Mouse (Mus musculus) hindbrain, postnatal 0 days (tissue): ENCODE results near the gene Bicd1. TPM values are rescaled to one million over a fixed set of nuclear protein-coding genes. Genes with fewer than 3 reads are reported as not detected.
"Not testable (repeated sequence)": the region's sequence is repeated elsewhere in the genome, so short reads cannot be mapped to it uniquely, and the experiment has no call there.

ENCODE experiments used
- ATAC-seq: fragments of 200-750 bp; cut with Nextera tagmentation; 2 replicates; pipeline ENCODE4 v1.8.0; 2017; ENCODE audit warnings: mild to moderate bottlenecking, moderate TSS enrichment, moderate library complexity
- DNase-seq: peaks from one replicate; pipeline ENCODE4 v3.0.0-alpha.2; 2015; ENCODE audit warnings: low spot score
- H3K27ac ChIP-seq: fragments of 300-500 bp; sonication (generic); 2 replicates; pipeline ENCODE4 v1.5.1; 2014; ENCODE audit warnings: mild to moderate bottlenecking
- H3K27me3 ChIP-seq: fragments of 300-500 bp; sonication (generic); 2 replicates; pipeline ENCODE4 v1.6.1; 2014; ENCODE audit warnings: low read length, mixed read lengths; ENCODE audit not compliant: insufficient read depth
- H3K36me3 ChIP-seq: fragments of 300-500 bp; sonication (generic); 2 replicates; pipeline ENCODE4 v1.6.1; 2014; ENCODE audit warnings: low read length, mixed read lengths; ENCODE audit not compliant: insufficient read depth
- H3K4me1 ChIP-seq: fragments of 300-500 bp; sonication (generic); 2 replicates; pipeline ENCODE4 v1.6.1; 2014; ENCODE audit warnings: antibody characterized with exemption, low read length, mixed read lengths; ENCODE audit not compliant: insufficient read depth
- H3K4me2 ChIP-seq: fragments of 300-500 bp; sonication (generic); 2 replicates; pipeline ENCODE4 v1.6.1; 2014; ENCODE audit warnings: low read depth, mild to moderate bottlenecking, low read length, moderate library complexity, mixed read lengths
- H3K4me3 ChIP-seq: fragments of 300-500 bp; sonication (generic); 2 replicates; pipeline ENCODE4 v1.5.1; 2014; ENCODE audit warnings: low read length
- H3K9ac ChIP-seq: fragments of 300-500 bp; sonication (generic); replicated peaks from 2 replicates; pipeline ENCODE4 v1.6.1; 2014; ENCODE audit warnings: mild to moderate bottlenecking, low read length, moderate library complexity, mixed read lengths
- H3K9me3 ChIP-seq: fragments of 300-500 bp; sonication (generic); 2 replicates; pipeline ENCODE4 v1.6.1; 2016; ENCODE audit warnings: low read length, mixed read lengths
- CTCF ChIP-seq: IDR thresholded peaks from 2 replicates; pipeline ENCODE4 v1.5.1; 2016; ENCODE audit warnings: antibody characterized with exemption, control low read depth, low read depth
- WGBS: fragments of 180-500 bp; shearing (Covaris S2); extraction: QIAGEN DNeasy Blood & Tissue Kit; methylation state at CpG from one replicate; pipeline ENCODE4 v1.1.7; 2014; 5-methylcytosine and 5-hydroxymethylcytosine counted together
- polyA plus RNA-seq: library from polyadenylated mRNA; unstranded; fragments of >200 nt; fragmentation: Nextera tagmentation; extraction: Ambion mirVana; gene quantifications from 2 replicates; pipeline ENCODE4 v1.2.1, GENCODE M21; 2015
- total RNA-seq: library from RNA; depleted of rRNA; stranded (reverse); fragments of >200 nt; gene quantifications from 2 replicates; pipeline ENCODE4 v1.2.3, GENCODE M21; 2014; rRNA removed

The Bicd1 gene
- 33.0 and 38.3 TPM in 2 replicates for total RNA-seq
- polyA plus RNA-seq: 37.1 and 39.2 TPM in 2 replicates

DNA sequence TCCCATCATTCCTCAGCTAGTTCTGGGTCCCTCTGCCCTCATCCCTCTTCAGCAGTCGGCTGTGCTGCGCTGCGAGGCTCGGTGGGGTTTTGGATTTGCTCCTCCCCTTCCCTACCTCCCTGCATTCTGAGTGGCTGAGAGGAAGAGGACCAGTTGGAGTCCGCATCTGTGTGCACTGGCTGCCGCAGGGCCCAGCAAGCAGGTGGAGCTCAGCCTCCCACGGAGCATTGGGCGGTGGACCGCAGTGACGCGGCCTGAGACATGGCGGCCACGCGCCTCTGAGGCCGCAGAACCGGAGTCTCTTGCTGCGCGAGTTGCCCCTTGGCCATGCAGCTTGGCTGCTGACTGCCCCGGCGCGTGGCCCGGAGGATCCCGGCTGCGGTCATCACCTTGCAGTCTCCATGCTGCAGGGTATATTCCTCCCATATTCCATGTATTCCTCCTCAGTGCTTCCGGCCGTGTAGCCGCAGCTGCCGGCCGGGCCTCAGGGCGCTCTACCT lies at the start of gene Bicd1:
Bicd1 (plus strand) TSS at position 54 of the 500 bp plus-strand sequence.
- no peaks in the 10 kb centered on the region for H3K9me3 ChIP-seq
- H3K27ac ChIP-seq: peak within 1 kb of the TSS; percentile 94
- H3K27me3 ChIP-seq: no peaks in the 10 kb centered on the region
- peak within 1 kb of the TSS; percentile 63 for H3K4me3 ChIP-seq
- peak; percentile 93 for DNase-seq
- peak within 1 kb of the TSS; percentile 83 for H3K4me2 ChIP-seq
- no peaks in the 10 kb centered on the region for H3K36me3 ChIP-seq
- peak; percentile 22 for TF ChIP-seq CTCF
- WGBS: under 1% methylated on average over 30 of the region's 30 CpGs
- H3K9ac ChIP-seq: peak within 1 kb of the TSS; percentile 91
- ATAC-seq: peak; percentile 99
- no peaks in the 10 kb centered on the region for H3K4me1 ChIP-seq

DNA sequence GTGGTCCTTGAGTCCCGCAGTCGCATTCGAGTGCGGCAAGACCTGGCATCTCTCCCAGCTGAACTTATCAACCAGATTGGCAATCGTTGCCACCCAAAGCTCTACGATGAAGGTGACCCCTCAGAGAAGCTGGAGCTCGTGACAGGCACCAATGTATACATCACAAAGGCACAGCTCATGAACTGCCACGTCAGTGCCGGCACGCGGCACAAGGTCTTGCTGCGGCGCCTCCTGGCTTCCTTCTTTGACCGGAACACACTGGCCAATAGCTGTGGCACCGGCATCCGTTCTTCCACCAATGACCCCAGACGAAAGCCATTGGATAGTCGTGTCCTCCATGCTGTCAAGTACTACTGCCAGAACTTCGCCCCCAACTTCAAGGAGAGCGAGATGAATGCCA lies 46.2 kb upstream of the Bicd1 start:
- not testable (repeated sequence) for H3K27me3 ChIP-seq, H3K4me1 ChIP-seq, H3K9me3 ChIP-seq, H3K27ac ChIP-seq, DNase-seq, ATAC-seq, H3K4me2 ChIP-seq, H3K9ac ChIP-seq, H3K36me3 ChIP-seq, H3K4me3 ChIP-seq
- WGBS: 98% methylated on average over 20 of the region's 20 CpGs

DNA sequence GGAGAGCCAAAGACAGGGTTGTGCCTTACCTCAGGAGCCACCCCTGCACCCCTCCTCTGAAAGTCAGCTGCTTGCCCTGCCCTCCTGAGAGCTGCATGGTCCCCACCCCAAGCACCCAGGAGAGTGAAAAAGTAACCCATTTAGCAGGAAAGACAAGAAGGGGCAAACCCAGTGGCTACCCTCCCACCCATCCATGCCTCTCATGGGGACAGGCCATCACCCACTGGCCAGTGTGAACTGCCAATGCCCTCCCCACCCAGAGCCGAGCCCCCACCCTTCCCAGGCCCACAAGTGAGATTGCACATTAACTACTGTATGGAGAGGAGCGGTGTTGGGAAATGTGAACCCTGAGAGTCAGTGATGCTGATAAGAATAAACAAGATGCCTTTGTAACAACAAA lies 42.7 kb upstream of the Bicd1 start:
- H3K4me1 ChIP-seq, H3K9ac ChIP-seq, H3K27me3 ChIP-seq, H3K27ac ChIP-seq, ATAC-seq, H3K4me3 ChIP-seq, H3K9me3 ChIP-seq, DNase-seq, H3K4me2 ChIP-seq, H3K36me3 ChIP-seq: not testable (repeated sequence)
- 76% methylated on average over 2 of the region's 2 CpGs for WGBS

DNA sequence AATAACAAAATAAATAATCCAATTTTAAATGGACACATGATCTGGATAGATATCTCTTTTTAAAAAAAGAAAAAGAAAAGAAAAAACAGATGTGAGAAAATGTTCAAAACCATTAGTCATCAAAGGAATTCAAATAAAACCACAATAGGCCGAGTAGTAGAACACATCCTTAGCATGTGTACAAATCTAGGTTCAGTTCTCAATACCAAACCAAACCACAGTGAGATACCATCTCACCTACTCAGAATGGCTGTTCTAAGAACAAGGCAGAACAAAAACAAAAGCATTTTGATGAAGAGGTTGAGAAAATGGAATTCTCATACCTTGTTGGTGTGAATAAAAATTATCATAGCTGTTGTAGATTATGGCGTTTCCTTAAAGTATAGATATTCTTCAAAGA lies 42.3 kb upstream of the Bicd1 start:
- DNase-seq (no peak), ATAC-seq (no peak)
- Histone ChIP-seq H3K4me3 (no peak overlapping the region), H3K4me1 (no peaks in the 10 kb centered on the region), H3K27ac (no peak overlapping the region), H3K36me3 (no peaks in the 10 kb centered on the region), H3K27me3 (no peaks in the 10 kb centered on the region), H3K9ac (no peak overlapping the region), H3K9me3 (no peaks in the 10 kb centered on the region), H3K4me2 (no peak overlapping the region)
- 94% methylated on average over 2 of the region's 2 CpGs for WGBS
- TF ChIP-seq CTCF: no peak

DNA sequence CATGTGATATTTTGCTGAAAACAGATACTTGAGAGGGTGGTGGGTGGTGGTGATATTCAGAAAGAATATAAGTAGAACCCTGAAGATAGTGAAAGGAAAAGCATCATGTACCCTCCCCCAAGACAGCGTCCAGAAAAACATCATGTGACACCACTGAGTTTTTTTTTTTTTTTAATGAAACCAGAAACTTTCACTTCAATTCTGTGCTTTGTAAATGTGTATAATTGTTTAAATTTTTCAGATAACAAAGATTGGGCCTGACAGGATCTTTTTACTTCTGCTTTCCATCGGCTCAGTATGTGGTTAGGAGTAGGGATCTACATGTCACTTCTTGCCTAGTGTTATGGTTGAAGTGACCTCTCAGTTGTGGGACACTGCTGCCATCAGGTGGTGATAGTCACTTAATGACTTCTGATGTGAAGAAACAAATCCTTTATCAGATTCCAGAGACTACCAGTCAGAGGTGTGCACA lies 33.7 kb upstream of the Bicd1 start:
- no peaks in the 10 kb centered on the region for H3K9me3 ChIP-seq
- no peak overlapping the region for H3K4me2 ChIP-seq
- DNase-seq (peak; percentile 78), ATAC-seq (peak; percentile 59; the same call in 1 of the 2 replicates)
- no peaks in the 10 kb centered on the region for H3K27me3 ChIP-seq
- H3K9ac ChIP-seq: no peak overlapping the region
- whole genome bisulfite sequencing: 71% methylated on average over 2 of the region's 2 CpGs
- no peaks in the 10 kb centered on the region for H3K4me1 ChIP-seq
- H3K27ac ChIP-seq: no peak overlapping the region
- H3K36me3 ChIP-seq: no peaks in the 10 kb centered on the region
- TF ChIP-seq CTCF: peak; percentile 72
- no peak overlapping the region for H3K4me3 ChIP-seq

DNA sequence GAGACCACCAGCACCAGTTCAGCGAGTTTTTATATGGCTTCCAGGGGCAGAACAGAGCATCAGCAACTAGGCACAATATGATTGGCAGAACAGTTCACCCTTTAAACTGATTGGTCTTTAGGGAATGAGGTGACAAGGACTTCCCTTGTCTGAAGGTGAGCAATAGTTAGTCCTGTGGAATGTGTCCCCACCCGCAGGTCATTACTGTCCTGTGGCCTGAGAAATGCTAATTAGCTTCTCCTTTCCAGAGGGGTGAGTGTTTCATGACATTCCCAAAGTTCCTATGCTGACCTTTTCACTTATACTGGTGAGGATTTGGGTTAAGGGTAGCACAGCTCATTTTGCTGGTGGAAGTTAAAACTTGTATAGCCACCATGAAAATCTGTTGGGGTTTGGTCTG lies 25.2 kb upstream of the Bicd1 start:
- no peak overlapping the region for H3K4me2 ChIP-seq
- no peak for TF ChIP-seq CTCF
- ATAC-seq: no peak

DNA sequence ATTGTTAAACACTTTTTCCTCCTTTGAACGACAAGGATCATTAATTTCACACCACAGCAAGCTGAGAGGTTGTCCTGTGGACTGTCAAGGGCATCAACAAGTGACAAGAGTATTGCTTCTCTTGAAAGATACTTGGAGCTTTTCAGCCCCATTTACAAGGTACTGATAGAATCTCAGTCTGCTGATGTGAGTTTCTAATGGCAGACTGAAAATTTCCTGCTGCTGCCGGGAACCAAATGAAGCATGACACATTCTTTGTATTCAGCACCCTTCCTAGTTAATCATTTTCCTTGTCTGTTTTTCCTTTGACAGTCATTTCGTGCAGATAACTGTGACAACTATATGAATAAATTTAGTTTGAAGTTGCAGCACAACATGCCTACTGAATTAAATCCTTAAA lies 22.3 kb upstream of the Bicd1 start:
- Histone ChIP-seq H3K9ac (no peak overlapping the region), H3K4me1 (no peaks in the 10 kb centered on the region), H3K4me3 (no peak overlapping the region), H3K27me3 (no peaks in the 10 kb centered on the region), H3K36me3 (no peaks in the 10 kb centered on the region), H3K27ac (no peak overlapping the region), H3K4me2 (no peak overlapping the region), H3K9me3 (no peaks in the 10 kb centered on the region)
- no peak for ATAC-seq
- DNase-seq: no peak
- TF ChIP-seq CTCF: no peak
- 12% methylated on average over 3 of the region's 3 CpGs for WGBS

More for the DNA sequence above, 25.2 kb upstream of the Bicd1 start:
- H3K36me3 ChIP-seq: no peaks in the 10 kb centered on the region
- no peak overlapping the region for H3K4me3 ChIP-seq
- no peaks in the 10 kb centered on the region for H3K9me3 ChIP-seq
- no peak for DNase-seq
- H3K27me3 ChIP-seq: no peaks in the 10 kb centered on the region
- no peak overlapping the region for H3K27ac ChIP-seq
- 89% methylated on average over 2 of the region's 2 CpGs for WGBS
- no peaks in the 10 kb centered on the region for H3K4me1 ChIP-seq
- H3K9ac ChIP-seq: no peak overlapping the region

DNA sequence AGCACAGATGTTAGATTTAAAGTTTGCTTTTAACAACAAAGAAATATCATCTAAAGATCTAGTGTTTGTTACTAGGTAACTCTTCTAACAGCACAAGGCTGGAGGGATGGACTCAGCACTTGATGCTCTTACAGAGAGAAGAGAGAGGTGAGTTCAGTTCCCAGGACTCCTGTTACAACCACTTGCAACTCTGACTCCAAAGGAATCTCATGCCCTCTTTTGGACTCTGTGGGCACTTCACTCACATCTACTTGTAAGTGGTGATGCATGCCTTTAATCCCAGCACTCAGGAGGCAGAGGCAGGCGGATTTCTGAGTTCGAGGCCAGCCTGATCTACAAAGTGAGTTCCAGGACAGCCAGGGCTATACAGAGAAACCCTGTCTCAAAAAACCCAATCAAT lies 19.1 kb upstream of the Bicd1 start:
- not testable (repeated sequence) for ATAC-seq, H3K9me3 ChIP-seq, H3K4me3 ChIP-seq, H3K36me3 ChIP-seq, H3K27me3 ChIP-seq, H3K4me1 ChIP-seq, DNase-seq, H3K9ac ChIP-seq, H3K27ac ChIP-seq, H3K4me2 ChIP-seq
- 89% methylated on average over 2 of the region's 2 CpGs for WGBS
